Mouse (Mus musculus): ENCODE measurements around the gene Pou5f1. TPM values are rescaled to one million over a fixed set of nuclear protein-coding genes. Genes with fewer than 3 reads are reported as not detected.

Gene Pou5f1
- polyA plus RNA-seq, 1 experiment from 2014 or later: not detected

DNA sequence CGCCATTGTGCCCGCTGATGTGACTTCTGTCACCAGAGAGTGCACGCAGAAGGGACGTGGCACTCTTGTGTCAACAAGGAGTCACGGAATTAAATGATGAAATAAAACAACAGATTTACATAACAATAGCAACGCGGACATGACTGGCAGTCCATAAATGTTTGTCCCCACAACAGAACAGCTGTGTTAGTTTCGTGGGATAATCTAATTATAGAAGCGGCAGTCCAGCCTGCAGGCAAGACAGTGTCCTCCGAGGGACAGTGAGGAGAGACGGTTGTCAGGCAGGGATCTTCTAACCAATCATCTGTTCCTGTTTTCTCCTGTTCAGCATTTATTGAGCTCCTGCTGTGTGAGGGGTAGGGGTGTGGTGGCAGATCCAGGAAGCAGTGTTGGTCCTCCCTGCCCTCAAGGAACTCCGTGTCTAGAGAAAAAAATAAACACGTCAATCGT lies 37.6 kb downstream of the Pou5f1 start:
- Histone ChIP-seq H3K4me2 (ENCODE audit: low read length) (peak overlapping the region; percentile 30), H3K4me3 (ENCODE audit: low read length) (no peak overlapping the region), H3K27me3 (replicated peaks; ENCODE audit: control insufficient read depth, insufficient read depth, low read length) (no peaks in the 10 kb centered on the region), H3K9me3 (ENCODE audit: control insufficient read depth, low read length) (no peaks in the 10 kb centered on the region), H3K4me1 (ENCODE audit: control insufficient read depth, insufficient read depth, low read depth, low read length) (0 out of 2 replicates have a peak, but pooled peaks cover 3% of the 10 kb centered on the region), H3K27ac (ENCODE audit: low read depth, low read length) (no peak overlapping the region), H3K9ac (ENCODE audit: low read depth, low read length) (no peak overlapping the region), H3K36me3 (ENCODE audit: control insufficient read depth, insufficient read depth, low read length) (no peaks in the 10 kb centered on the region)
- peak; percentile 51 for ATAC-seq
- WGBS: 13% methylated on average over 14 of the region's 14 CpGs

DNA sequence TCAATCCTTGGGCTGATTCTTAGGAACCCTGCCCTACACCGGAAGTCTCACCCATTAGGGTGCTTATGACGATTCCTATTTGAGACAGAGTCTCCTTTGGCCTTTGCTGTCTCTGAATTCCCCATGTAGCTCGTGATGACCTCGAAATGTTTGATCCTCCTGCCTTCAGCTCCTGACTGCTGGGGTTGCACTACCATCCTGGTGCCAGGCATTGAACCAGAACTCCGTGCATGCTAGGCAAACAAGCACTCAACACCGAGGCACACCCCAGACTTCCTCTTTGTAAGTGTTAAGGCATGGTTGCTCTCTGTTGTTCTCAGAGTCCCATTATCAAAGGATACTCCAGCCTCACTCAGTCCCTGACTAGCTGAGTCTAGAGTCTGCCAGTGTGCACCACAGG lies 38.2 kb downstream of the Pou5f1 start:
- no peak for ATAC-seq
- no peaks in the 10 kb centered on the region for H3K36me3 ChIP-seq (ENCODE audit: control insufficient read depth, insufficient read depth, low read length)
- no peak overlapping the region for H3K4me3 ChIP-seq (ENCODE audit: low read length)
- 0 out of 2 replicates have a peak, but pooled peaks cover 3% of the 10 kb centered on the region for H3K4me1 ChIP-seq (ENCODE audit: control insufficient read depth, insufficient read depth, low read depth, low read length)
- H3K9me3 ChIP-seq (ENCODE audit: control insufficient read depth, low read length): no peaks in the 10 kb centered on the region
- no peak overlapping the region for H3K4me2 ChIP-seq (ENCODE audit: low read length)
- H3K27ac ChIP-seq (ENCODE audit: low read depth, low read length): no peak overlapping the region
- no peak overlapping the region for H3K9ac ChIP-seq (ENCODE audit: low read depth, low read length)
- 71% methylated on average over 6 of the region's 6 CpGs for WGBS
- H3K27me3 ChIP-seq (replicated peaks; ENCODE audit: control insufficient read depth, insufficient read depth, low read length): no peaks in the 10 kb centered on the region

DNA sequence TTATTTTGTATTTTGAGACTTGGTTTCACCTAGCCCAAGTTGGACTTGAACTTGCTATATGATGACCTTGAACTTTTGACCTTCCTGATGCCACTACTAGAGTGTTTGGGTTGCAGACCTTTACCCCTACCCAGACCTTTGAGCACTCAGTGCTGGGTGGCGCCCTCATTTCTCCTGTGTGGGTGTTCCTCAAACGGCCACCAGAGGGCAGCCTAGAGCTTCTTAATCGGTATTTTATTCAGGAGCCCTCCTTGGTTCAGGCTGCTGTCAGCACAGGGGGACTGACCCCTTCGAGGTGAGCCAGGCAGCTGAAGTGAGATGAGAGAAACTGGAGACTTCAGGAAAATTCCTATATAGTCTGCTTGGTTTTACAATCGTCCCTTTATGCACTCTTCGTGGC lies 38.9 kb downstream of the Pou5f1 start:
- Histone ChIP-seq H3K36me3 (ENCODE audit: control insufficient read depth, insufficient read depth, low read length) (no peaks in the 10 kb centered on the region), H3K9ac (ENCODE audit: low read depth, low read length) (no peak overlapping the region), H3K4me2 (ENCODE audit: low read length) (no peak overlapping the region), H3K9me3 (ENCODE audit: control insufficient read depth, low read length) (no peaks in the 10 kb centered on the region), H3K4me1 (ENCODE audit: control insufficient read depth, insufficient read depth, low read depth, low read length) (0 out of 2 replicates have a peak, but pooled peaks cover 3% of the 10 kb centered on the region), H3K4me3 (ENCODE audit: low read length) (no peak overlapping the region), H3K27me3 (replicated peaks; ENCODE audit: control insufficient read depth, insufficient read depth, low read length) (no peaks in the 10 kb centered on the region), H3K27ac (ENCODE audit: low read depth, low read length) (no peak overlapping the region)
- ATAC-seq: 0 out of 2 replicates have a peak, but pooled peaks have one; percentile 40
- WGBS: 36% methylated on average over 6 of the region's 6 CpGs

DNA sequence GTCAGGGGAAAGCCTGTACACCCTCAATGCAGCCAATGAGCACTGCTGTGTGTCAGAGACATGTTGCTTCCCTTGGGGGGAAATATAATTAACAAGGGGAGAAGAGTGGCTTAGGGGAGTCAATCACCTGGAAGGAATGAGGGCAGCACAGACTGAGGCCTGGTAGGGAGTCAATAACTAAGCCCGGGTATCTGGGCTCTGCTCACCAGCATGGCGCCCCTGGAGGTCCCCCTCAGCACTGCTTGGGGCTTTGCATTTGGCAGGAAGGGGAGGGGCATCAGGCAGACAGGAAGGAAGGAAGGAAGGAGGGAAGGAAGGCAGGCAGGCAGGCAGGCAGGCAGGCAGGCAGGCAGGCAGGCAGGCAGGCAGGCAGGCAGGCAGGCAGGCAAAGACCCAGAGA lies 41.6 kb downstream of the Pou5f1 start:
- Histone ChIP-seq H3K4me1 (ENCODE audit: control insufficient read depth, insufficient read depth, low read depth, low read length) (0 out of 2 replicates have a peak, but pooled peaks cover 3% of the 10 kb centered on the region), H3K4me2 (ENCODE audit: low read length) (no peak overlapping the region), H3K27ac (ENCODE audit: low read depth, low read length) (no peak overlapping the region), H3K27me3 (replicated peaks; ENCODE audit: control insufficient read depth, insufficient read depth, low read length) (no peaks in the 10 kb centered on the region), H3K36me3 (ENCODE audit: control insufficient read depth, insufficient read depth, low read length) (no peaks in the 10 kb centered on the region), H3K9me3 (ENCODE audit: control insufficient read depth, low read length) (no peaks in the 10 kb centered on the region), H3K9ac (ENCODE audit: low read depth, low read length) (no peak overlapping the region), H3K4me3 (ENCODE audit: low read length) (no peak overlapping the region)
- WGBS: 44% methylated on average over 2 of the region's 2 CpGs
- no peak for ATAC-seq

DNA sequence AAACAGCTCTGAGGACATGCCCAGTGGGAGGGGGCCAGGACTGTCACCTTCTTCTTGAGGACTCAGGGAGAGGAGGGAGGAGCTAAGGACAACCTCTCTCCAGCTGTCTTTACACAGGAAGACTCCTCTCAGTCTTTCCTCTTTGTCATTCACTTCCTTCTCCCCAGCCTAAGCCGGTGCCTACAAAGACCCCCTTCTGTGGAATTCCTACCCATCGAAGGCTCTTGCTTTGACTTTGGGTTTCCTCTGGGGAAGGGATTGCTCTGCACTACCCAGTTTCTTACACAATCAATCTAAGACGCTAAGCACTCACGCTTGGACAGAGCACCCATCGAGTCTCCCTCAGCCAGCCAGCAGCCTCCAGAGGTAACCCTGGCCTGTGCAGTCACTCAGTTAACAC lies 42.8 kb downstream of the Pou5f1 start:
- Histone ChIP-seq H3K36me3 (ENCODE audit: control insufficient read depth, insufficient read depth, low read length) (no peaks in the 10 kb centered on the region), H3K9ac (ENCODE audit: low read depth, low read length) (no peak overlapping the region), H3K4me1 (ENCODE audit: control insufficient read depth, insufficient read depth, low read depth, low read length) (no peaks in the 10 kb centered on the region), H3K27ac (ENCODE audit: low read depth, low read length) (no peak overlapping the region), H3K4me3 (ENCODE audit: low read length) (no peak overlapping the region), H3K4me2 (ENCODE audit: low read length) (no peak overlapping the region), H3K27me3 (replicated peaks; ENCODE audit: control insufficient read depth, insufficient read depth, low read length) (no peaks in the 10 kb centered on the region), H3K9me3 (ENCODE audit: control insufficient read depth, low read length) (no peaks in the 10 kb centered on the region)
- ATAC-seq: no peak
- 23% methylated on average over 5 of the region's 5 CpGs for WGBS

DNA sequence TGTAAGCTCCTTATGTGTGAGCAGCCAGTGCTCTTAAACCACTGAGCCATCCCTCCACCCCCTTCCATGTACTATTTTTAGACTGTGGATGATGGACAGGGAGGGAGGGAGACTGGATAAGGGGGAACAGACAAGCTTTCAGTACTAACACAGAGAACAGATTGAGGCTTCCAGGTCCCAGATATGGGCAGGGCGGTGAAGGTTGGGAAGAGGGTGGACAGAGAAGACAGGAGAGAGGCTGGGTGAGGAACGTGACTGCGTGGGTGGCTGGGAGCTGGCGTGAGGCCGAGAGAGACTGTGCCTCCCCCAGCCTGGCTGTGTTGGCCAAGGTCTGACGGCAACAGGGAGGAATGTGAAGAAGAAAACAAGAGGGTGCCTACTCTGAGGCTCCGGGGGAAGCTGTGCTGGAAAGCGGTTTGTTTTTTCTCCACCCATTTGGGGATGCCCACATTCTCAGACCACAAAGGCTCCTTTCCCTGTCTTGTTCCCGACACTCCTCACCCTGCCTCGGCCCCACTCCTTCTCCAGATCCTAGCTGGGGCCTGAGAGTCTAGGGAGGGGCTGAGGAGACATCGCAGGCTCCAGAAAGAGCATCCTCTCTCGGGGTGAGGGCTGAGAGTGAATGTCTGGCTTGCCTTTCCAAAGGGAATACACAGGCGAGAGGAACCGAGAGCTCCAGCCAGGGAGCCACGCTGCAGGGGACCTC lies 43.8 kb downstream of the Pou5f1 start:
- Histone ChIP-seq H3K9me3 (ENCODE audit: control insufficient read depth, low read length) (no peaks in the 10 kb centered on the region), H3K4me2 (ENCODE audit: low read length) (peak overlapping the region; percentile 11; the same call in 1 of the 2 replicates), H3K4me3 (ENCODE audit: low read length) (no peak overlapping the region), H3K27ac (ENCODE audit: low read depth, low read length) (peak overlapping the region; percentile 32; the same call in 1 of the 2 replicates), H3K36me3 (ENCODE audit: control insufficient read depth, insufficient read depth, low read length) (no peaks in the 10 kb centered on the region), H3K27me3 (replicated peaks; ENCODE audit: control insufficient read depth, insufficient read depth, low read length) (no peaks in the 10 kb centered on the region), H3K4me1 (ENCODE audit: control insufficient read depth, insufficient read depth, low read depth, low read length) (no peaks in the 10 kb centered on the region), H3K9ac (ENCODE audit: low read depth, low read length) (no peak overlapping the region)
- WGBS: 42% methylated on average over 15 of the region's 15 CpGs
- ATAC-seq: peak; percentile 43; the same call in 1 of the 2 replicates

DNA sequence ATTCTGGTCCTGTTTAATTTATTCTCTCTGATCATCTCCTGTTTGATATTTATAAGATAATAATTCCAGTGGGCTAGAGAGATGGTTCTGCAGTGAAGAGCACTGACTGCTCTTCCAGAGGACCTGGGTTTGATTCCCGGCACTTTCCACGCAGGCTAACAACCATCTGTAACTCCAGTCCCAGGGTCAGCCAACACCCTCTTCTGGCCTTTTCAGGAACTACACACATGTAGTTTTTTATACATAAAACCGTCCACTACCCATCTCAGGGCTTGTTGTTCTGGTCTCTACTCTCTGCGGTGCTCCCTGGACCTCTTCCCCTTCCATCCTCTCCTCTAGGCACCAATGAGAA lies 44.3 kb downstream of the Pou5f1 start:
- Histone ChIP-seq H3K4me2 (ENCODE audit: low read length) (no peak overlapping the region; the same call in 1 of the 2 replicates), H3K36me3 (ENCODE audit: control insufficient read depth, insufficient read depth, low read length) (no peaks in the 10 kb centered on the region), H3K9me3 (ENCODE audit: control insufficient read depth, low read length) (no peaks in the 10 kb centered on the region), H3K27me3 (replicated peaks; ENCODE audit: control insufficient read depth, insufficient read depth, low read length) (no peaks in the 10 kb centered on the region), H3K4me3 (ENCODE audit: low read length) (no peak overlapping the region), H3K27ac (ENCODE audit: low read depth, low read length) (no peak overlapping the region), H3K4me1 (ENCODE audit: control insufficient read depth, insufficient read depth, low read depth, low read length) (no peaks in the 10 kb centered on the region), H3K9ac (ENCODE audit: low read depth, low read length) (no peak overlapping the region)
- 96% methylated on average over 4 of the region's 4 CpGs for WGBS
- ATAC-seq: no peak

DNA sequence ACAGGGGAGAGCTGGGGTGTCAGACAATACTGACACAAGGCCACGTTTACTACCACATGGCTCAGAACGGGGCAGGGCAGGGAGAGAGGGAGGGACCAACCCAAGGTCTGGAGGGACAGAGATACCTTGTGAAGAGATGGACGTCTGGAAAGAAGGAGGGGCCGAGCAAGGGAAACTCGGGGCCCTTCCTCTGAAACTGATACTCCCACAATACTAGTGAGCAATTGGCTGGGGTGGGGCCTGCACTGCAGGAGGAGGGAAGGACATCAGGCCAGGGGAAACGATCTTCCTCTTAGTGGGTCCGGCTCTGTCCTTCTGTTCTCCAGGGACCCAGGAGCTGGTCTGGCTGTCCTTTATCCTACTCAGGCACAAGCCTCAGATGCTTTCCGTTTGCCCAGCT lies 45.1 kb downstream of the Pou5f1 start:
- Histone ChIP-seq H3K9me3 (ENCODE audit: control insufficient read depth, low read length) (no peaks in the 10 kb centered on the region), H3K27me3 (replicated peaks; ENCODE audit: control insufficient read depth, insufficient read depth, low read length) (no peaks in the 10 kb centered on the region), H3K36me3 (ENCODE audit: control insufficient read depth, insufficient read depth, low read length) (no peaks in the 10 kb centered on the region), H3K27ac (ENCODE audit: low read depth, low read length) (no peak overlapping the region), H3K4me1 (ENCODE audit: control insufficient read depth, insufficient read depth, low read depth, low read length) (no peaks in the 10 kb centered on the region), H3K4me3 (ENCODE audit: low read length) (no peak overlapping the region), H3K4me2 (ENCODE audit: low read length) (no peak overlapping the region), H3K9ac (ENCODE audit: low read depth, low read length) (no peak overlapping the region)
- 71% methylated on average over 8 of the region's 8 CpGs for WGBS
- no peak for ATAC-seq

DNA sequence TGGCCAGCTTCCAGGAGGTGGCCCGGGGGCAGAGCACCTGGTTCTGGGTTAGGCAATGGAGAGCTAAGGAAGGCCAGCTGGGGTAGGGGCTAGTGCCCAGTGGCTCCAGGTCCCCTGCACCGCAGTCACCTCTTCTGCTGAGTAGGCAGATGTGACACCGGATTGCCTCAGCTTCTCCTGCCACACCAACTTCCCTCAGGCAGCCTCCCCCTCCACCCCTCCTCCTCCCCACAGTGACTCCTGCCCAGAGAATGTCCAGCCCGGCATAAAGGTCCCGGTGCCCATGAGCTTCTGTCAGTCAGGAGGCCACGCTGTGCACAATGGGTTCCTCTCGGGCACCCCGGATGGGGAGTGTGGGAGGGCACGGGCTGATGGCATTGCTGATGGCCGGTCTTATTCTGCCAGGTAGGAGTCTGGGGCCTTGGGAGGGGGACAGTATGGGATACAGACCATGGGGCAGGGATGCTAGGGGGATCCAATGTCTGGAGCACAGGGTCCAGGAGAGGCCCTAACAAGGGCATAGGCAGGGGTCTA lies 46.1 kb downstream of the Pou5f1 start, which contains the start of gene Cdsn:
Cdsn (plus strand) TSS at position 248 of the 534 bp plus-strand sequence.
- Histone ChIP-seq H3K4me3 (ENCODE audit: low read length) (no peak within 1 kb of the TSS), H3K4me2 (ENCODE audit: low read length) (no peak within 1 kb of the TSS), H3K27me3 (replicated peaks; ENCODE audit: control insufficient read depth, insufficient read depth, low read length) (no peaks in the 10 kb centered on the region), H3K27ac (ENCODE audit: low read depth, low read length) (no peak within 1 kb of the TSS), H3K9ac (ENCODE audit: low read depth, low read length) (no peak within 1 kb of the TSS), H3K9me3 (ENCODE audit: control insufficient read depth, low read length) (no peaks in the 10 kb centered on the region), H3K36me3 (ENCODE audit: control insufficient read depth, insufficient read depth, low read length) (no peaks in the 10 kb centered on the region), H3K4me1 (ENCODE audit: control insufficient read depth, insufficient read depth, low read depth, low read length) (no peaks in the 10 kb centered on the region)
- WGBS: 70% methylated on average over 10 of the region's 10 CpGs
- ATAC-seq: no peak
